Mouse (Mus musculus) thymus, adult 2 months (tissue): Measurements from ENCODE around the gene Btaf1.

ENCODE experiments used
- CTCF ChIP-seq: fragments of 200-500 bp; IDR thresholded peaks from 2 replicates; pipeline ENCODE4 v1.5.1; 2012; ENCODE audit warnings: mild to moderate bottlenecking, control low read depth, low read length, moderate library complexity, borderline replicate concordance; ENCODE audit not compliant: control insufficient read depth, poor library complexity, insufficient read depth; ENCODE audit errors: extremely low read depth
- POLR2A ChIP-seq: fragments of 200-500 bp; IDR thresholded peaks from 2 replicates; pipeline ENCODE4 v1.6.1; 2012; ENCODE audit warnings: mild to moderate bottlenecking, low read length, control low read depth, moderate library complexity; ENCODE audit not compliant: control insufficient read depth, poor library complexity, insufficient read depth; ENCODE audit errors: extremely low read depth

DNA sequence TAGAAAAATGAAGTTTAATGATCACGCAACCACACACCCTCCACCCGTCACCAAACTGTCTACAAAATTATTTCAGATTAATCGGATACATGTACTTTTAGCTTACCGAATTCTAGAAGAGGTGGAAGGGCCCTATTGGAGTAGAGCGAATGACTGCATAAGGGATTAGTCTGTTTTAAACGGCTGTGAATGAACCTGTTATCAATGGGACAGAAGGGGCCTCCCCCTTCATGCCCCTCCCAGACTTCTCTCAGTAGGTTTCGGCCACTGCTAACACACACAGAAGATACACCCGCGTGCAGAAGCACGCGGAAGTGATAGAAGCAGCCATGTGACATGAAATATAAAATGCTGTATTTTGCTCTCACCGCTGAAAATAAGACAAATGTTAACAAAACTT lies 6.4 kb upstream of the Btaf1 start, which contains the start of gene Fgfbp3:
- TF ChIP-seq POLR2A (no peak), CTCF (no peak)
